Mouse (Mus musculus) megakaryocyte-erythroid progenitor cell, adult 5 weeks (primary cell): ENCODE data around the gene Acad11. TPM values are rescaled to one million over a fixed set of nuclear protein-coding genes. Genes with fewer than 3 reads are reported as not detected.

Experiments
- polyA plus RNA-seq: library from polyadenylated mRNA; stranded (reverse); fragments of >175 nt; gene quantifications from 2 replicates; pipeline ENCODE4 v1.2.3, GENCODE M21; 2012

Acad11 gene
- polyA plus RNA-seq, result 6.5 and 9.8 TPM in 2 replicates

GRCm38 (mm10) chr9:104063244-104063961, at the start of gene Acad11:
Acad11 (plus strand) TSS chr9:104063377.

GRCm38 (mm10) chr9:104040362-104040761, 22.8 kb upstream of the Acad11 start, which contains the start of gene Gm28305:
Gm28305 (plus strand) TSS chr9:104040662.

DNA sequence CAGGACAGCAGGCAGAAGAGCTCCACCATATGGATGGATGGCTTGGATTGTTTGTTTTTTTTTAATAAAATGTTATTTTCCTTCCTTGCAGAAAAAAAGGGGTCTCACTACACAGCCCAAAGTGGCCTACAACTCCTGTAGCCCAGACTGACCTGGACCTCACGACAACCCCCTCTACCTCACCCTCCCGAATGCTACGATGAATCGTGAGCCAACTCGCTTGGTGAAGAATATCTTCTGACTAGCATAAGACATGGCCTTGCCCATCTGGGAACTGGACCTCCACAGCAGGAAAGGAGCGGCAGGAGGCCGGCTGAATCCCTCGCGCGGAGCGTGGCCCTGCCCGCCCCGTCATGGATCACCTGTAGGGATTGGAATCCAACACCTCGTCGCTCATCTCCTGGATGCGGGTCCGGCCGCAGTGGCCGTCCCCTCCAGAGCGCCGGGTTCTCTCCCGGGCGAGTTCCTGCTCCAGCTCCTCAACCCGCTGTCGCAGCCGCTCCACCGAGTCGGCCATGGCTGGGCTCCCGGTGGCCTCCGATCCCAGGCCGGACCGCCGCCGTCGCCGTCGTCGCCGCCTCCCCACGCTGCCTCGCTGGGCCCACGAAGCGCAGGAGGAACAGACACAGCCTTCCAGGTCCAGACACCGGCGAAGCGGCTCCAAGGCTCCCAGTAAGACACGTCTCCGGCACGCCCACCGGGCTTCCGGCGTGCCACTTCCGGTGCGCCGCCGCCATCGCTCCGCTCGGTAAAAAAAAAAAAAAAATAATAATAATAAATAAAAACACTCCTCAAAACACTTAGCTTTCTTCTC, 540 bp upstream of the Acad11 start, which contains the start of gene Uba5:
Uba5 (minus strand) TSS at position 705 of the 814 bp plus-strand sequence.

DNA sequence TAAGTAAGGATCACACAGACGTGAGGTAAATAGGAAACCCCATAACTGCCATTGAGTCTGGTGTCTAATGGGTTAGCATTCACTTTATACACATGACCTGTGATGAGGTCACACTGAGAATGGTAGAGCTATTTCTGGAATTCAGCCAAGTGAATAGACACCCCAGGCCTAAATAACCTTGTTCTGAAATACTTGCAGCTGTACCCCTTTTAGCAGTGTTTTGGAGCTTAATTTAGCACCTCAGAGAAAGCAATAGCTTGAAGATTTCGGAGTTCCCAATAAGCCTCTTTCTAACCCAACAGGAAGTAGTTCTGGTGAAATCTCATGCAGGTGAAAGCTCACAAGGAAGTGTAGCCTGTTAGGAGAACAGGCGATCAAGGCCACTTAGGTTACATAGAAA, 63.7 kb downstream of the Acad11 start, which contains the start of gene Ackr4:
Ackr4 (minus strand) TSS at position 101 of the 400 bp plus-strand sequence.

Other genes with a start within 250 kb of the Acad11 start
- gene Nphp3, start 60.8 kb upstream of the Acad11 start, polyA plus RNA-seq, result 0.96 and 1.2 TPM in 2 replicates
- not detected in 2 replicates for gene Gm28305, start 22.7 kb upstream of the Acad11 start, polyA plus RNA-seq
- gene Uba5, start 243 bp upstream of the Acad11 start, polyA plus RNA-seq, result 10.5 and 14.9 TPM in 2 replicates
- gene Ackr4, start 63.6 kb downstream of the Acad11 start, polyA plus RNA-seq, result 0.05 TPM in 1 of 2 replicates, not detected in the other
- gene Dnajc13, start 199.6 kb downstream of the Acad11 start, polyA plus RNA-seq, result 38.9 and 42.2 TPM in 2 replicates